Mouse (Mus musculus) frontal cortex, postnatal 10 days (tissue): ENCODE measurements at regions not wholly inside any gene's neighbourhood (a gene's known extent, or its start where the extent isn't known, plus 50 kb on each side); places are given as distances from the start of the nearest gene placed in this dataset.
"Not testable (repeated sequence)": the region's sequence is repeated elsewhere in the genome, so short reads cannot be mapped to it uniquely, and the experiment has no call there.

ENCODE experiments used
- DNase-seq, 2 experiments: peaks; one replicate each; pipeline ENCODE4 v3.0.0; 2022; ENCODE audit warnings: low spot score in 2 of 2, mixed read lengths in 1 of 2

- DNase-seq, result no peak
Measured at GRCm38 (mm10) chr14:52580319-52580718, 84.8 kb upstream of the Olfr1507 start.

- DNase-seq, result no peak
Measured at GRCm38 (mm10) chr14:52566920-52567319, 71.4 kb upstream of the Olfr1507 start.

DNA sequence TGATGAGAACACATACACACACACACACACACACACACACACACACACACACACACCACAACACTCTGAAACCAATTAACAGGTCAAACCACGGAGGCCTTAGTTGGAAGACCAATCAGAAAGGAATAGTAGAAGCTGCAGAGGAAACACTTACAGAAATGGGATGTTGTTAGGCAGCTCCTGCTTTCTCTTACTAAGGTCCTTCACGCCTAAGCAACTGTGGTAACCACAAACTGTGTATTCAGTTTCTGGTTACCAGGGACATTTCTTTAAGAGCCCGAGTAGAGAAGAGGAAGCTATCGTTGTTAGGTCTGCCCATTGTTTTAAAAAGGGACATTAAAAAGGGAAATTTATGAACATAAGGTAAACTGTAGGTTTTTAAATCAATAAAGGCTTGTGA is 70.1 kb upstream of the Olfr1507 start:
- no peak for DNase-seq

DNA sequence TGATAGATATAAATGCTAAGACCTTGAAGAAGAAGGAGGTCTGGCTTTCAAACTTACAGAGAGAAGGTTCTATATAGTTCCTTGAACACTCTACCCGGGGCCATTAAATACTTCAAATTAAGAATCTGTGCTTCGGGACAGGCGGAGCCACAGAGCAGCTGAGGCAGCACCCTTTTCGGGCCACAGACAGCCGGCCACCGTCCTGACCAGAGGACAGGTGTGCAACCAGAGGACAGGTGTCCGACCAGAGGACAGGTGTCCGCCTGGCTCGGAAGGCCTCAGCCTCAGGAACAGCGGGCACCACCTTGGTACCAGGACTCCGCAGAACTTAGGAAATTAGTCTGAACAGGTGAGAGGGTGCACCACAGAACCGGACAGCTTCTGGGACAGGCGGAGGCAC is 60.8 kb upstream of the Olfr1507 start:
- not testable (repeated sequence) for DNase-seq

DNA sequence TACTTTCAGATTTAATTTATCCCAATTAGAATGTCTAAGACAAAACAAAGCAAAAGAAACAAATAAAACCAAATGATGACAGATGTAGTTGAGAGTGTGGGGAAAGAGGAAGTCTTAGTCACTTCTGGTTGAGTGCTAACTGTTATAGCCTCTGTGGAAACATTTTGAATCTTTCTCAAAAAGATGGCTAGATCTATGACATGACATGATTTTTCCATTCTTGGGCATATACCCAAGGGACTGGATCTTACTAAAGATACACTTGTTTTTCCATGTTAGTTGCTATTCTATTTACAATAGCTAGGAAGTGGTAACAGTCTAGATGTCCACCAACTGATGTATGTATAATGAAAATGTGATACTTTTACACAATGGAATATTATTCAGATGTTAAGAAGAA is 57.9 kb upstream of the Olfr1507 start:
- no peak for DNase-seq

- no peak for DNase-seq
Measured at GRCm38 (mm10) chr14:52547933-52548332, 52.4 kb upstream of the Olfr1507 start.
